Comparison of ENCODE assay signal across 8 mouse cellular contexts in the genomic region with DNA sequence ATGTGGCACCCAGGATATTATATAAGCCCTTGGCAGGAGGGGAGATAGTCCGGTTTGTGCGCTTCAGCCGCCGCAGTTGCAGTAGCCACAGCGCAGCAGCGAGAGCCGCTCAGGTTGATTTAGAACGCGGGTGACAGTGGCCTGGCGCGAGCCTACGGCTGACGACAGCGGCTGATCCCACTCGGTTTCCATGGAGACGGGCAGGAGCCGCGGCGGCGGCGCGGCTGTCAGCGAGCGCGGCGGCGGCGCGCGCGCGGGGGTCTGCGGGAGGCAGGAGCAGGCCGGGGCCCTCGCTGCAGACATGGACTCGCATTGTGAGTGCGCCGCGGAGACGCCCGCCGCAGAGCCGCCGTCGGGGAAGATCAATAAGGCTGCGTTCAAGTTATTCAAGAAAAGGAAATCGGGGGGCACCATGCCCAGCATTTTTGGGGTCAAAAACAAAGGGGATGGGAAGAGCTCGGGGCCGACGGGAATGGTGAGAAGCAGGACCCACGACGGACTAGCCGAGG. TPM values are rescaled to one million over a fixed set of nuclear protein-coding genes. Genes with fewer than 3 reads are reported as not detected.
A peak's percentile ranks its signal among the peaks of the same experiment; 100 is the strongest.
DNase-seq lines count a peak whose midpoint lies in the region; ATAC-seq and TF ChIP-seq lines count a peak whose summit lies in the region.
"Had no signal": no experiment of that assay in that cellular context is flagged by ENCODE, and none has a peak within 500 bp of the region (broad histone marks: within the 10 kb centered on the region; RNA-seq: fewer than 3 reads in every experiment).

No protein-coding gene starts in this region.

- 1% methylated on average over 48 of the region's 53 CpGs for WGBS in kidney, postnatal 0 days
- WGBS in limb, embryonic 15.5 days, result under 1% methylated on average over 53 of the region's 53 CpGs
- WGBS in midbrain, postnatal 0 days, result under 1% methylated on average over 50 of the region's 53 CpGs

- peak overlapping the region; percentile 94 for H3K4me2 ChIP-seq in kidney, postnatal 0 days (ENCODE audit: low read length)
- H3K4me2 ChIP-seq in limb, embryonic 15.5 days, result peak overlapping the region; percentile 97
- H3K4me2 ChIP-seq in midbrain, postnatal 0 days (ENCODE audit: low read depth, low read length, poor library complexity, severe bottlenecking), result peak overlapping the region; percentile 92

- H3K4me3 ChIP-seq in kidney, postnatal 0 days (replicated peaks; ENCODE audit: low read depth, low read length), result peak overlapping the region; percentile 56
- peak overlapping the region; percentile 56 for H3K4me3 ChIP-seq in limb, embryonic 15.5 days
- H3K4me3 ChIP-seq in midbrain, postnatal 0 days (ENCODE audit: low read depth, low read length), result peak overlapping the region; percentile 80

- no peaks in the 10 kb centered on the region for H3K36me3 ChIP-seq in kidney, postnatal 0 days (ENCODE audit: insufficient read depth, low read length)
- no peaks in the 10 kb centered on the region for H3K36me3 ChIP-seq in limb, embryonic 15.5 days
- H3K36me3 ChIP-seq in midbrain, postnatal 0 days (ENCODE audit: insufficient read depth, low read length), result no peaks in the 10 kb centered on the region

- peak overlapping the region; percentile 55 for H3K9ac ChIP-seq in kidney, postnatal 0 days (ENCODE audit: low read depth, low read length)
- peak overlapping the region; percentile 33 for H3K9ac ChIP-seq in limb, embryonic 15.5 days
- H3K9ac ChIP-seq in midbrain, postnatal 0 days (replicated peaks; ENCODE audit: low read length, poor library complexity, severe bottlenecking), result peak overlapping the region; percentile 87

- DNase-seq in adrenal gland, postnatal 4 days (ENCODE audit: low spot score in 2 of 2), result peak; percentile 25 to 44
- DNase-seq in cerebellum, postnatal 36 days, result peak; percentile 89 to 92
- peak; percentile 16 for DNase-seq in gastrocnemius, postnatal 25 days
- DNase-seq in kidney, postnatal 0 days (ENCODE audit: low spot score), result peak; percentile 86
- DNase-seq in midbrain, postnatal 0 days (ENCODE audit: low spot score), result peak; percentile 97
- peak; percentile 45 for DNase-seq in testis, postnatal 14 days (ENCODE audit: low spot score)

- H3K9me3 ChIP-seq in kidney, postnatal 0 days (replicated peaks; ENCODE audit: low read length), result no peaks in the 10 kb centered on the region
- H3K9me3 ChIP-seq in limb, embryonic 15.5 days, result no peaks in the 10 kb centered on the region
- no peaks in the 10 kb centered on the region for H3K9me3 ChIP-seq in midbrain, postnatal 0 days (ENCODE audit: low read length)

- H3K27ac ChIP-seq in kidney, postnatal 0 days, result no peak overlapping the region
- no peak overlapping the region for H3K27ac ChIP-seq in limb, embryonic 15.5 days
- H3K27ac ChIP-seq in midbrain, postnatal 0 days (ENCODE audit: low read depth, low read length), result peak overlapping the region; percentile 96
- H3K27ac ChIP-seq: macrophage had no signal

- peaks cover 7% of the 10 kb centered on the region; the same call in 1 of the 2 replicates for H3K27me3 ChIP-seq in kidney, postnatal 0 days (ENCODE audit: insufficient read depth, low read length)
- peaks cover 38% of the 10 kb centered on the region for H3K27me3 ChIP-seq in limb, embryonic 15.5 days
- H3K27me3 ChIP-seq in midbrain, postnatal 0 days (ENCODE audit: insufficient read depth, low read length), result no peaks in the 10 kb centered on the region

- no peak for TF ChIP-seq CTCF in kidney, postnatal 0 days (IDR thresholded peaks at IDR 0.05; ENCODE audit: low read depth)
- TF ChIP-seq CTCF in midbrain, postnatal 0 days (IDR thresholded peaks at IDR 0.05), result no peak

- peaks cover 7% of the 10 kb centered on the region; the same call in 1 of the 2 replicates for H3K4me1 ChIP-seq in kidney, postnatal 0 days (replicated peaks; ENCODE audit: insufficient read depth, low read length)
- peaks cover 18% of the 10 kb centered on the region for H3K4me1 ChIP-seq in limb, embryonic 15.5 days
- H3K4me1 ChIP-seq in midbrain, postnatal 0 days (ENCODE audit: insufficient read depth, low read length), result peaks cover 19% of the 10 kb centered on the region

- ATAC-seq in kidney, postnatal 0 days (replicated peaks; ENCODE audit: low FRiP score, low read depth), result peak; percentile 79
- ATAC-seq in limb, embryonic 15.5 days (ENCODE audit: insufficient number of reproducible peaks, low FRiP score, low TSS enrichment, low read depth), result no peak
- peak; percentile 95 for ATAC-seq in midbrain, postnatal 0 days (ENCODE audit: low FRiP score)

RNA-seq across cellular contexts. Expression of gene Amer2, which starts 5.1 kb away (rescaled TPM):
- 1 to 10 TPM; 5.4 to 5.8 TPM for total RNA-seq in adrenal gland, postnatal 4 days (2021)
- under 1 TPM; 0.03 to 0.05 TPM for total RNA-seq in gastrocnemius, postnatal 25 days (2021)
- polyA plus RNA-seq in kidney, postnatal 0 days (2015; fragmentation: Nextera tagmentation; extraction: Ambion mirVana), result 1.2 and 1.5 TPM in 2 replicates
- polyA plus RNA-seq in limb, embryonic 15.5 days (2015; fragmentation: Nextera tagmentation; extraction: Ambion mirVana), result 0.71 and 1.2 TPM in 2 replicates
- 28.3 TPM in 2 replicates for total RNA-seq in midbrain, postnatal 0 days (2014; rRNA removed)
- 13.7 and 18.3 TPM in 2 replicates for polyA plus RNA-seq in midbrain, postnatal 0 days (2015; fragmentation: Nextera tagmentation; extraction: Ambion mirVana)
- polyA plus RNA-seq: macrophage had no signal

Comparison
In these comparisons a context has a peak if more than half of its experiments do, and no peak if none do; other contexts are left out.
1. DNase-seq: peak in every context shown above with its lines; median percentile 97 in midbrain, postnatal 0 days; 90 in cerebellum, postnatal 36 days; 86 in kidney, postnatal 0 days; 45 in testis, postnatal 14 days; 34 in adrenal gland, postnatal 4 days; 16 in gastrocnemius, postnatal 25 days.
2. H3K9ac ChIP-seq: peak in every context shown above with its lines; median percentile 87 in midbrain, postnatal 0 days; 55 in kidney, postnatal 0 days; 33 in limb, embryonic 15.5 days.
3. RNA of gene Amer2, which starts 5.1 kb away (total RNA-seq): 28.3 TPM in midbrain, postnatal 0 days and 5.4 to 5.8 TPM in adrenal gland, postnatal 4 days; 0.03 to 0.05 TPM in gastrocnemius, postnatal 25 days; every median in the first group is over 4 times any median in the second.
4. Peak in every context shown above with its lines, with median percentiles within 50 percentile points of each other: H3K4me2 ChIP-seq and H3K4me3 ChIP-seq.